Comparison of ENCODE assay signal across 28 mouse cellular contexts in the genomic region with DNA sequence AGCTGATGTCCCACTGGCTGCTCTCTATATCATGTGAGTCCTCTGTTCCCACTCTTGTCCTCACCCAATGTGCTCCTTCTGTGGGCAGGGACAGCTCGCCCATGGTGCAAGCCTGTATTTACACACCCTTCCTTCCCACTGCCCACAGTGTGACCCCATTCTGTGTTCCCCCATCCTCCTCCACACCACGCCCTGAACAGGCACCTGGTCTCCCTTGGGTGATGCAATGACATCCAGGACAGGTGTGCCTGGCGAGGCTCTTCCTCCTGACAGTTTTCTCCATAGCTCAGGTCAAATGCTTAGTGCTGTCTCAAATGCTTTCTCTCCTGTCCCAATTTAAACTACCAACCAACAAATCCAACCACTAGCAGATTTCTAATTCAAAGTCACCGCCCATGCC. TPM values are rescaled to one million over a fixed set of nuclear protein-coding genes. Genes with fewer than 3 reads are reported as not detected.
DNase-seq lines count a peak whose midpoint lies in the region; ATAC-seq and TF ChIP-seq lines count a peak whose summit lies in the region.
"Had no signal": no experiment of that assay in that cellular context is flagged by ENCODE, and none has a peak within 500 bp of the region (broad histone marks: within the 10 kb centered on the region; RNA-seq: fewer than 3 reads in every experiment).

No protein-coding gene starts in this region.

- H3K9ac ChIP-seq in forebrain, embryonic 13.5 days = no peak overlapping the region
- no peak overlapping the region for H3K9ac ChIP-seq in limb, embryonic 15.5 days
- H3K9ac ChIP-seq in midbrain, embryonic 11.5 days (ENCODE audit: low read length) = no peak overlapping the region
- no peak overlapping the region for H3K9ac ChIP-seq in midbrain, embryonic 14.5 days (replicated peaks; ENCODE audit: low read length)
- H3K9ac ChIP-seq: forebrain, embryonic 12.5 days; heart, embryonic 12.5 days; heart, embryonic 15.5 days; hindbrain, embryonic 15.5 days had no signal

- peak overlapping the region; percentile 77 for H3K27ac ChIP-seq in forebrain, embryonic 10.5 days
- H3K27ac ChIP-seq in forebrain, embryonic 13.5 days = no peak overlapping the region
- 0 out of 2 replicates have a peak overlapping the region, but pooled peaks have one; percentile 12 for H3K27ac ChIP-seq in limb, embryonic 15.5 days
- H3K27ac ChIP-seq in limb, embryonic 10.5 days = no peak overlapping the region; the same call in 1 of the 2 replicates
- no peak overlapping the region for H3K27ac ChIP-seq in midbrain, embryonic 11.5 days (ENCODE audit: low read depth, low read length)
- no peak overlapping the region for H3K27ac ChIP-seq in midbrain, embryonic 14.5 days (replicated peaks; ENCODE audit: low read depth, low read length)
- H3K27ac ChIP-seq: forebrain, embryonic 12.5 days; heart, adult 2 months; heart, embryonic 15.5 days; hindbrain, embryonic 15.5 days had no signal

- ATAC-seq in forebrain, embryonic 13.5 days = no peak
- ATAC-seq in limb, embryonic 15.5 days (ENCODE audit: insufficient number of reproducible peaks, low FRiP score, low TSS enrichment, low read depth) = no peak
- ATAC-seq in midbrain, embryonic 11.5 days (ENCODE audit: low FRiP score) = peak; percentile 33; the same call in 1 of the 2 replicates
- ATAC-seq in midbrain, embryonic 14.5 days (ENCODE audit: low FRiP score, low TSS enrichment) = no peak
- ATAC-seq: activated CD4-positive, CD25-positive, alpha-beta regulatory T cell, adult 4 months; forebrain, embryonic 16.5 days had no signal

- H3K4me3 ChIP-seq in forebrain, embryonic 10.5 days = no peak overlapping the region
- no peak overlapping the region for H3K4me3 ChIP-seq in forebrain, embryonic 13.5 days
- no peak overlapping the region for H3K4me3 ChIP-seq in limb, embryonic 15.5 days
- H3K4me3 ChIP-seq in limb, embryonic 10.5 days = no peak overlapping the region
- no peak overlapping the region for H3K4me3 ChIP-seq in midbrain, embryonic 11.5 days (ENCODE audit: low read depth, low read length)
- no peak overlapping the region for H3K4me3 ChIP-seq in midbrain, embryonic 14.5 days (replicated peaks; ENCODE audit: low read depth, low read length)
- H3K4me3 ChIP-seq in myocyte = no peak overlapping the region
- H3K4me3 ChIP-seq: forebrain, embryonic 12.5 days; heart, adult 2 months; heart, embryonic 12.5 days; heart, embryonic 15.5 days; hindbrain, embryonic 15.5 days had no signal

- H3K27me3 ChIP-seq in forebrain, embryonic 10.5 days (ENCODE audit: poor library complexity, severe bottlenecking) = no peaks in the 10 kb centered on the region
- no peaks in the 10 kb centered on the region for H3K27me3 ChIP-seq in forebrain, embryonic 13.5 days
- no peaks in the 10 kb centered on the region for H3K27me3 ChIP-seq in limb, embryonic 15.5 days
- no peaks in the 10 kb centered on the region for H3K27me3 ChIP-seq in limb, embryonic 10.5 days (ENCODE audit: low read depth, poor library complexity, severe bottlenecking)
- H3K27me3 ChIP-seq in midbrain, embryonic 11.5 days (ENCODE audit: control insufficient read depth, insufficient read depth, low read length) = no peaks in the 10 kb centered on the region
- H3K27me3 ChIP-seq in midbrain, embryonic 14.5 days (ENCODE audit: control insufficient read depth, insufficient read depth, low read length) = no peaks in the 10 kb centered on the region
- no peaks in the 10 kb centered on the region for H3K27me3 ChIP-seq in myocyte (ENCODE audit: control insufficient read depth, insufficient read depth, insufficient read length)
- H3K27me3 ChIP-seq: forebrain, embryonic 12.5 days; heart, embryonic 12.5 days; heart, embryonic 15.5 days; hindbrain, embryonic 15.5 days had no signal

- H3K4me2 ChIP-seq in forebrain, embryonic 13.5 days = no peak overlapping the region
- H3K4me2 ChIP-seq in limb, embryonic 15.5 days = no peak overlapping the region
- H3K4me2 ChIP-seq in midbrain, embryonic 11.5 days = no peak overlapping the region
- no peak overlapping the region for H3K4me2 ChIP-seq in midbrain, embryonic 14.5 days (ENCODE audit: low read length)
- H3K4me2 ChIP-seq in myocyte (ENCODE audit: low read depth) = no peak overlapping the region
- H3K4me2 ChIP-seq: forebrain, embryonic 12.5 days; heart, embryonic 12.5 days; heart, embryonic 15.5 days; hindbrain, embryonic 15.5 days had no signal

- H3K79me2 ChIP-seq in myocyte (ENCODE audit: control insufficient read depth, insufficient read depth) = no peaks in the 10 kb centered on the region

- no peaks in the 10 kb centered on the region for H3K9me3 ChIP-seq in forebrain, embryonic 10.5 days
- H3K9me3 ChIP-seq in forebrain, embryonic 13.5 days (replicated peaks) = no peaks in the 10 kb centered on the region
- H3K9me3 ChIP-seq in limb, embryonic 15.5 days = no peaks in the 10 kb centered on the region
- H3K9me3 ChIP-seq in limb, embryonic 10.5 days (replicated peaks) = no peaks in the 10 kb centered on the region
- H3K9me3 ChIP-seq in midbrain, embryonic 11.5 days (ENCODE audit: control insufficient read depth, low read length) = no peaks in the 10 kb centered on the region
- H3K9me3 ChIP-seq in midbrain, embryonic 14.5 days (ENCODE audit: control insufficient read depth, low read length) = no peaks in the 10 kb centered on the region
- H3K9me3 ChIP-seq: forebrain, embryonic 12.5 days; heart, embryonic 12.5 days; heart, embryonic 15.5 days; hindbrain, embryonic 15.5 days had no signal

- peaks cover 30% of the 10 kb centered on the region for H3K4me1 ChIP-seq in forebrain, embryonic 10.5 days
- H3K4me1 ChIP-seq in forebrain, embryonic 13.5 days = peaks cover 14% of the 10 kb centered on the region
- peaks cover 27% of the 10 kb centered on the region for H3K4me1 ChIP-seq in limb, embryonic 15.5 days
- H3K4me1 ChIP-seq in limb, embryonic 10.5 days = peaks cover 8% of the 10 kb centered on the region
- H3K4me1 ChIP-seq in midbrain, embryonic 11.5 days (ENCODE audit: control insufficient read depth, insufficient read depth, low read length) = peaks cover 15% of the 10 kb centered on the region
- peaks cover 16% of the 10 kb centered on the region for H3K4me1 ChIP-seq in midbrain, embryonic 14.5 days (ENCODE audit: control insufficient read depth, insufficient read depth, low read length)

- no peak for TF ChIP-seq POLR2A in myocyte (IDR thresholded peaks at IDR 0.05; ENCODE audit: insufficient read length, low read depth)

- WGBS in forebrain, embryonic 10.5 days = 86% methylated on average over 4 of the region's 4 CpGs
- WGBS in forebrain, embryonic 13.5 days = 84% methylated on average over 4 of the region's 4 CpGs
- 89% methylated on average over 4 of the region's 4 CpGs for WGBS in limb, embryonic 15.5 days
- WGBS in limb, embryonic 10.5 days = 90% methylated on average over 4 of the region's 4 CpGs
- WGBS in midbrain, embryonic 11.5 days = 86% methylated on average over 4 of the region's 4 CpGs
- 95% methylated on average over 4 of the region's 4 CpGs for WGBS in midbrain, embryonic 14.5 days

- H3K36me3 ChIP-seq in forebrain, embryonic 10.5 days (replicated peaks) = no peaks in the 10 kb centered on the region
- H3K36me3 ChIP-seq in forebrain, embryonic 13.5 days (ENCODE audit: poor library complexity, severe bottlenecking) = no peaks in the 10 kb centered on the region
- no peaks in the 10 kb centered on the region for H3K36me3 ChIP-seq in limb, embryonic 15.5 days
- H3K36me3 ChIP-seq in limb, embryonic 10.5 days = no peaks in the 10 kb centered on the region
- no peaks in the 10 kb centered on the region for H3K36me3 ChIP-seq in midbrain, embryonic 11.5 days (ENCODE audit: control insufficient read depth, insufficient read depth, low read length)
- no peaks in the 10 kb centered on the region for H3K36me3 ChIP-seq in midbrain, embryonic 14.5 days (ENCODE audit: control insufficient read depth, insufficient read depth, low read length)
- H3K36me3 ChIP-seq in myocyte (ENCODE audit: control insufficient read depth, insufficient read depth) = no peaks in the 10 kb centered on the region
- H3K36me3 ChIP-seq: forebrain, embryonic 12.5 days; heart, embryonic 12.5 days; heart, embryonic 15.5 days; hindbrain, embryonic 15.5 days had no signal

- H3ac ChIP-seq in myocyte (ENCODE audit: control insufficient read depth, insufficient read length) = no peak overlapping the region

- DNase-seq in forebrain, embryonic 10.5 days (ENCODE audit: extremely low spot score, low spot score) = no peak
- no peak for DNase-seq in limb, embryonic 10.5 days (ENCODE audit: low spot score)
- no peak for DNase-seq in midbrain, embryonic 11.5 days (ENCODE audit: low spot score, missing footprints)
- no peak for DNase-seq in midbrain, embryonic 14.5 days
- DNase-seq in lung, postnatal 14 days = no peak
- DNase-seq: adrenal gland, adult 8-10 months; adrenal gland, postnatal 25 days; cerebellum, adult 11-12 months; cerebellum, adult 8-10 months; cerebellum, postnatal 36 days; embryo, embryonic 11 days; gastrocnemius, postnatal 10 days; gastrocnemius, postnatal 36 days; heart, adult 2 months; heart, postnatal 10 days; heart, postnatal 36 days had no signal

TF ChIP-seq in myocyte, 11 proteins besides CTCF, POLR2A, EP300 and RAD21:
- TF ChIP-seq POLR2AphosphoS2 (IDR thresholded peaks at IDR 0.05; ENCODE audit: insufficient read length, low read depth) (no peak), MYOD1 (IDR thresholded peaks at IDR 0.05; ENCODE audit: control insufficient read depth in 1 of 3, insufficient read length in 2 of 3, low read depth in 2 of 3) (peak in 2 of 3 experiments; percentile 31 to 83), SRF (IDR thresholded peaks at IDR 0.05; ENCODE audit: control insufficient read depth, insufficient read length, low read depth) (no peak), USF1 (IDR thresholded peaks at IDR 0.05; ENCODE audit: low read depth) (no peak), TCF3 (IDR thresholded peaks at IDR 0.05; ENCODE audit: insufficient read length, low read depth) (no peak), MYOG (IDR thresholded peaks at IDR 0.05; ENCODE audit: control insufficient read depth in 1 of 3, insufficient read depth in 1 of 3, insufficient read length in 2 of 3, low read depth in 2 of 3) (peak in 2 of 3 experiments; percentile 4 to 83), REST (IDR thresholded peaks at IDR 0.05; ENCODE audit: insufficient read depth, insufficient read length) (no peak)

RNA-seq across cellular contexts. Expression of a gene that starts 8.4 kb away (rescaled TPM):
- 0.10 TPM in 1 of 2 replicates, not detected in the other for polyA plus RNA-seq in forebrain, embryonic 10.5 days (2016; fragmentation: Nextera tagmentation; extraction: Ambion mirVana)
- polyA plus RNA-seq in forebrain, embryonic 13.5 days (2015; fragmentation: Nextera tagmentation; extraction: Ambion mirVana) = 0.06 and 0.09 TPM in 2 replicates
- polyA plus RNA-seq in limb, embryonic 15.5 days (2015; fragmentation: Nextera tagmentation; extraction: Ambion mirVana) = 95.5 and 111 TPM in 2 replicates
- polyA plus RNA-seq in limb, embryonic 10.5 days (2016; fragmentation: Nextera tagmentation; extraction: Ambion mirVana) = 0.05 TPM in 1 of 2 replicates, not detected in the other
- polyA plus RNA-seq in midbrain, embryonic 11.5 days (2014; fragmentation: Nextera tagmentation; extraction: Ambion mirVana) = 0.16 TPM in 1 of 2 replicates, not detected in the other
- polyA plus RNA-seq in midbrain, embryonic 14.5 days (2014; fragmentation: Nextera tagmentation; extraction: Ambion mirVana) = not detected in 2 replicates
- polyA plus RNA-seq in myocyte (2012; fragmentation: generic; extraction: Trizol) = 0.05 TPM
- polyA plus RNA-seq: activated CD4-positive, CD25-positive, alpha-beta regulatory T cell, adult 4 months; brain, embryonic 14.5 days; cortical plate, adult 2 months; heart, embryonic 12.5 days; hindbrain, embryonic 11.5 days; hindbrain, embryonic 15.5 days had no signal

Comparison
In these comparisons a context has a peak if more than half of its experiments do, and no peak if none do; other contexts are left out.
1. H3K27ac ChIP-seq: peak in forebrain, embryonic 10.5 days (single experiment) and limb, embryonic 15.5 days (single experiment); none in forebrain, embryonic 13.5 days (single experiment), limb, embryonic 10.5 days (single experiment), midbrain, embryonic 11.5 days (single experiment) and midbrain, embryonic 14.5 days (single experiment).
2. RNA of a gene that starts 8.4 kb away (polyA plus RNA-seq): 95.5 to 111 TPM in limb, embryonic 15.5 days; 0.16 TPM in midbrain, embryonic 11.5 days, 0.10 TPM in forebrain, embryonic 10.5 days, 0.06 to 0.09 TPM in forebrain, embryonic 13.5 days, 0.05 TPM in limb, embryonic 10.5 days, 0.05 TPM in myocyte (single experiment) and not detected in midbrain, embryonic 14.5 days; every median in the first group is over 10 times any median in the second.